Mouse (Mus musculus): ENCODE results near the gene Obox8.

The Obox8 gene

GRCm38 (mm10) chr7:14333457-14333856, at the start of gene Obox8:
Obox8 (minus strand) TSS chr7:14333557.
- CTCF ChIA-PET, result no interaction called here

GRCm38 (mm10) chr7:14317209-14317608, 16.1 kb downstream of the Obox8 start:
- CTCF ChIA-PET, result no interaction called here

- CTCF ChIA-PET, result no interaction called here
Observed at GRCm38 (mm10) chr7:14308671-14309070, 24.7 kb downstream of the Obox8 start.

- CTCF ChIA-PET, result no interaction called here
Observed at GRCm38 (mm10) chr7:14307571-14307970, 25.8 kb downstream of the Obox8 start.
